Mouse (Mus musculus): ENCODE measurements around the gene Cd3g. TPM values are rescaled to one million over a fixed set of nuclear protein-coding genes. Genes with fewer than 3 reads are reported as not detected.

The Cd3g gene
- 0.22 and 0.23 TPM in 2 replicates for polyA plus RNA-seq (2015; fragmentation: Nextera tagmentation; extraction: Ambion mirVana)

DNA sequence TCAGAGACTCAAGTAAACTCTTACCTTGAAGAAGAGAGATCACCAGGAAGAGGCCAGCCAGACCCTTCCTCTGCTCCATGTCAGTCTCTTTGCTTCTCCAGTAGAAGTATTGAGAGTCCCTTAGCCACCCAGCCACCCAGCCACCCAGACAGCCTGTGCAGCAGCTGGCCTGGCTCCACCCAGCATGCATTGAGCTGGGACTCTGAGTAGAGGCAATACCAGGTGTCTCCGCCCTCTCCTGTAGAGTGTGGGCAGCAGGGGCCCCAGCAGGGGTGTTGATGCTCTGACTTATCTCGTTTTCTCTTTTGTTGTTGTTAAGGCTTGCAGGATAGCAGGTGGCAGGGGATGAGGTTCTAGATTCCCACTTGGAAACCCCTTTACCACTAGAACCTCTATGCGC, at the start of gene Cd3g:
TSS of gene Cd3g (minus strand) at position 190 of the 400 bp plus-strand sequence.
- ATAC-seq (ENCODE audit: insufficient read depth), result no peak; the same call in 1 of the 2 replicates

DNA sequence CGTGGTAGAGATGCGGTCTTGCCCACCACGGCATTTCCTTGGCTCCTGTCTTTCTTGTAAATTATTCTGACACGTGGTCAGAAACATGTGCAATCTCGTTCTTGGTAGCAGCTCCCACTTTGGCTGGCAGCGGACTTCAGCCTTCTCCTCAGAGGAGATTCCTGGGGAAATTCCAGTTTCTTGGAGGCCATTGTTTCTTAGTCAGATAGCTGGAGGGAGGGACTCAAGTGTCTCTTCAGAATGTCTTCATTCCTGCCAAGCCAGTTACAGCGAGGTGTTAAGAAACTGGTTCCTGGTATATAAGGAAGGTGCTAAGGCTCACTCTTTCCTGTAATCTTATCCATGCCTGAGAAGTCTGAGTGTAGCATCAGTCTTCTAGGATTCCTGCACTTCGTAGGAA, 47.1 kb upstream of the Cd3g start:
- WGBS (ENCODE audit: insufficient replicate concordance), result 40% methylated on average over 8 of the region's 8 CpGs
- ATAC-seq (ENCODE audit: insufficient read depth), result no peak
- Histone ChIP-seq H3K9ac (no peak overlapping the region), H3K4me2 (no peak overlapping the region), H3K9me3 (replicated peaks) (no peaks in the 10 kb centered on the region), H3K36me3 (replicated peaks) (no peaks in the 10 kb centered on the region), H3K4me3 (replicated peaks) (no peak overlapping the region), H3K27ac (replicated peaks) (no peak overlapping the region), H3K4me1 (replicated peaks) (0 out of 2 replicates have a peak, but pooled peaks cover 7% of the 10 kb centered on the region), H3K27me3 (peaks cover 37% of the 10 kb centered on the region)

More for the DNA sequence above, at the start of gene Cd3g:
- peaks cover 26% of the 10 kb centered on the region for H3K27me3 ChIP-seq
- WGBS (ENCODE audit: insufficient replicate concordance), result 48% methylated on average over 3 of the region's 3 CpGs
- H3K4me2 ChIP-seq, result no peak within 1 kb of the TSS
- H3K36me3 ChIP-seq (replicated peaks), result no peaks in the 10 kb centered on the region
- H3K9me3 ChIP-seq (replicated peaks), result no peaks in the 10 kb centered on the region
- H3K9ac ChIP-seq, result no peak within 1 kb of the TSS
- H3K27ac ChIP-seq (replicated peaks), result no peak within 1 kb of the TSS
- H3K4me3 ChIP-seq (replicated peaks), result no peak within 1 kb of the TSS
- H3K4me1 ChIP-seq (replicated peaks), result peaks cover 8% of the 10 kb centered on the region

DNA sequence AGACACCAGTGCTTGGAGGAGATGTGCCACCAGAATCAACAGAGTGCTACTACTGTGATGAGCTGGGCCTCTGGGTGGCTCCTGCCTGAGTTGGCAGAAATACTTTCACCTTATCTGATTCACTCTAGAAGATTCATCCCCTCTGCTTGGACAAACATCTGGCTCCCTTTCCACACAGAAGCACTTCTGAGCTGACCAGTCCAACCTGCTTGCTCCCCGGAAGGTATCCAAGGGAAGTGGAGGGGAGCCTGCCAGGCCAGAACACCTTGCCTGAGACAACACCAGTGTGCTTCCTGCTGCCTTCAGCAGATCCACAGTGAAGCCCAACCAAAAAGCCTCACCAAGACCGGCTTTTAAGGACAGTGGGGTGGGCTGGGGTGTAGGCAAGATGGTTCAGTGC, 44.0 kb upstream of the Cd3g start:
- Histone ChIP-seq H3K9ac (no peak overlapping the region), H3K27me3 (peaks cover 21% of the 10 kb centered on the region)
- WGBS (ENCODE audit: insufficient replicate concordance), result 42% methylated on average over 2 of the region's 2 CpGs

GRCm38 (mm10) chr9:45023638-45024037, 43.4 kb upstream of the Cd3g start:
- Histone ChIP-seq H3K4me3 (replicated peaks) (no peak overlapping the region), H3K4me2 (no peak overlapping the region), H3K4me1 (replicated peaks) (no peaks in the 10 kb centered on the region), H3K9me3 (replicated peaks) (no peaks in the 10 kb centered on the region), H3K36me3 (replicated peaks) (no peaks in the 10 kb centered on the region), H3K9ac (no peak overlapping the region), H3K27ac (replicated peaks) (no peak overlapping the region), H3K27me3 (peaks cover 16% of the 10 kb centered on the region)
- 42% methylated on average over 3 of the region's 3 CpGs for WGBS (ENCODE audit: insufficient replicate concordance)
- ATAC-seq (ENCODE audit: insufficient read depth), result no peak

More for the DNA sequence above, 44.0 kb upstream of the Cd3g start:
- ATAC-seq (ENCODE audit: insufficient read depth), result no peak
- Histone ChIP-seq H3K4me1 (replicated peaks) (0 out of 2 replicates have a peak, but pooled peaks cover 3% of the 10 kb centered on the region), H3K4me3 (replicated peaks) (no peak overlapping the region), H3K9me3 (replicated peaks) (no peaks in the 10 kb centered on the region), H3K36me3 (replicated peaks) (no peaks in the 10 kb centered on the region), H3K4me2 (no peak overlapping the region), H3K27ac (replicated peaks) (no peak overlapping the region)

GRCm38 (mm10) chr9:45022800-45023199, 42.6 kb upstream of the Cd3g start:
- no peak overlapping the region for H3K9ac ChIP-seq

DNA sequence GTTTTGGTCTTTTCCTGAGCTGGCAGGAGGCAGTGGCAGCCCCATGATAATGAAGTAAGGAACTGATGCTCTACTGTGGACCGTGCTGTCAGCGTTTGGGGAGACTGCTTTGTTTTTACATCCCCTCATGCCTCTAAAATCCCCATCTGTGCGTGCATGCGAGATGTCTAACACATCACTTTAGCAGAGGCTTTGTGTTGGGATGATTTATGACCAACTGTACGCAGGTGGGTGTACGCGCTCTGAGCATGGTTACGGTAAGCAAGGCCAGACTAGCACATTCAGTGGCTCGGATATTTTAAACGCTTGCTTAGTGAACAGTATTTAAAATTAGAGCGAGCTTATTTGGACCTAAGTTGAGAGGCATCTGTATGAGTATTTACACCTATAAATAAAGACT, 37.8 kb upstream of the Cd3g start:
- Histone ChIP-seq H3K27ac (replicated peaks) (no peak overlapping the region), H3K27me3 (0 out of 2 replicates have a peak, but pooled peaks cover 3% of the 10 kb centered on the region), H3K4me1 (replicated peaks) (no peaks in the 10 kb centered on the region), H3K9ac (no peak overlapping the region), H3K4me2 (no peak overlapping the region), H3K9me3 (replicated peaks) (no peaks in the 10 kb centered on the region), H3K36me3 (replicated peaks) (no peaks in the 10 kb centered on the region), H3K4me3 (replicated peaks) (no peak overlapping the region)
- ATAC-seq (ENCODE audit: insufficient read depth), result no peak
- WGBS (ENCODE audit: insufficient replicate concordance), result 72% methylated on average over 11 of the region's 11 CpGs

More at GRCm38 (mm10) chr9:45022800-45023199, 42.6 kb upstream of the Cd3g start:
- H3K4me1 ChIP-seq (replicated peaks), result no peaks in the 10 kb centered on the region
- H3K27me3 ChIP-seq, result peaks cover 11% of the 10 kb centered on the region
- 8% methylated on average over 3 of the region's 3 CpGs for WGBS (ENCODE audit: insufficient replicate concordance)
- H3K9me3 ChIP-seq (replicated peaks), result no peaks in the 10 kb centered on the region
- H3K27ac ChIP-seq (replicated peaks), result no peak overlapping the region
- H3K4me3 ChIP-seq (replicated peaks), result no peak overlapping the region
- H3K36me3 ChIP-seq (replicated peaks), result no peaks in the 10 kb centered on the region
- ATAC-seq (ENCODE audit: insufficient read depth), result no peak
- H3K4me2 ChIP-seq, result no peak overlapping the region

GRCm38 (mm10) chr9:45015841-45016240, 35.6 kb upstream of the Cd3g start:
- Histone ChIP-seq H3K4me2 (no peak overlapping the region), H3K4me1 (replicated peaks) (no peaks in the 10 kb centered on the region), H3K9me3 (replicated peaks) (no peaks in the 10 kb centered on the region), H3K27me3 (0 out of 2 replicates have a peak, but pooled peaks cover 5% of the 10 kb centered on the region), H3K36me3 (replicated peaks) (no peaks in the 10 kb centered on the region), H3K4me3 (replicated peaks) (no peak overlapping the region), H3K9ac (no peak overlapping the region), H3K27ac (replicated peaks) (no peak overlapping the region)
- 46% methylated on average over 3 of the region's 3 CpGs for WGBS (ENCODE audit: insufficient replicate concordance)
- ATAC-seq (ENCODE audit: insufficient read depth), result no peak

- no peak for ATAC-seq (ENCODE audit: insufficient read depth)
- H3K4me2 ChIP-seq, result no peak overlapping the region
- no peaks in the 10 kb centered on the region for H3K36me3 ChIP-seq (replicated peaks)
- H3K27ac ChIP-seq (replicated peaks), result no peak overlapping the region
- H3K27me3 ChIP-seq, result 0 out of 2 replicates have a peak, but pooled peaks cover 5% of the 10 kb centered on the region
- 36% methylated on average over 2 of the region's 2 CpGs for WGBS (ENCODE audit: insufficient replicate concordance)
- no peaks in the 10 kb centered on the region for H3K4me1 ChIP-seq (replicated peaks)
- no peak overlapping the region for H3K4me3 ChIP-seq (replicated peaks)
- H3K9ac ChIP-seq, result no peak overlapping the region
- H3K9me3 ChIP-seq (replicated peaks), result no peaks in the 10 kb centered on the region
Observed at GRCm38 (mm10) chr9:45014879-45015278, 34.6 kb upstream of the Cd3g start.

GRCm38 (mm10) chr9:45011291-45011690, 31.1 kb upstream of the Cd3g start:
- Histone ChIP-seq H3K27me3 (peaks cover 6% of the 10 kb centered on the region; the same call in 1 of the 2 replicates), H3K36me3 (replicated peaks) (no peaks in the 10 kb centered on the region), H3K4me1 (replicated peaks) (no peaks in the 10 kb centered on the region), H3K9me3 (replicated peaks) (no peaks in the 10 kb centered on the region), H3K27ac (replicated peaks) (no peak overlapping the region), H3K4me2 (no peak overlapping the region), H3K9ac (no peak overlapping the region), H3K4me3 (replicated peaks) (no peak overlapping the region)
- ATAC-seq (ENCODE audit: insufficient read depth), result no peak
- 40% methylated on average over 6 of the region's 6 CpGs for WGBS (ENCODE audit: insufficient replicate concordance)

- Histone ChIP-seq H3K4me3 (replicated peaks) (no peak overlapping the region), H3K9me3 (replicated peaks) (no peaks in the 10 kb centered on the region), H3K27ac (replicated peaks) (no peak overlapping the region), H3K9ac (no peak overlapping the region), H3K4me1 (replicated peaks) (no peaks in the 10 kb centered on the region), H3K4me2 (no peak overlapping the region), H3K27me3 (peaks cover 6% of the 10 kb centered on the region; the same call in 1 of the 2 replicates), H3K36me3 (replicated peaks) (no peaks in the 10 kb centered on the region)
- 34% methylated on average over 4 of the region's 4 CpGs for WGBS (ENCODE audit: insufficient replicate concordance)
- ATAC-seq (ENCODE audit: insufficient read depth), result no peak
Observed at GRCm38 (mm10) chr9:45010461-45010860, 30.2 kb upstream of the Cd3g start.

DNA sequence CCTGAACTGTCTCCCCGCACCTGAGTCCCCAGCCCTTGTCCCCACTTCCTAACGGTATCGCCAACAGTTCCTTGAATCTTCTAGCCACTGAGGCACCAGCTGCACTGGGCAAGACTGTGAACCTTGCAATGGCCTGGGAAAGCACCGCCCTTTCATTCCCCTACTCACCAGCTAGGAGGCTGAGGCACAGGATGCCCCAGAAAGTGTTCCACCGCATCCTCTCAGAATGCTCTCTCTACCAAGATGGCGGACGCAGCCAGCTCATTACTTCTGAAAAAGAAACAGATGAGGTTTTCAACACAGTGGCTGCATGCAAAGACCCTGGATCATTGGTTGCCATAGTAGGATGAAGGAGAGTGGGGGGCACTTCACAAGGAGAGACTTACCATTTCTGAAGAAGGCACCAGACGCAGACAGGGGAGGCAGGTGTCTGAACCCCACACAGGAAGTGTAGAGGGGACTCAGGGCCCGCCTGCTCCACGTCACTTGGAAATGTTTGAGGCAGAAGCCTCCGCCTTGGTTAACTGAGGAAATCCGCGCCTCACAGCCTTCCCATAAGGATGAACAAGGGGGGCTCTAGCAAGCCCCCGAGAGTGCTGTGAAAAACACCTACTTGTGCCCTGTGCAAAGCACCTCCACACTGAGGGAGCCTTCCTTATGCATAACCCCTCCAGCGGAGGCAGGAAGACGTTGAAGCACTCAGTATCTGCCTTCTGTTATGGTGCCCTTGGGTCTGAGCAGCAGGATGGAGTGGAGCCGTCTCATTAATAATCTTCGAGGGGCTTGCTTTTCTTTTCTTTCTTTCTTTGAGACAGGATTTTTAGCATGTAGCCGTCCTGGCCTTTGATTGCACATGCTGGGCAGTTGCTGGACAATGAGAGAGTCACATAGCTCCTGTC, 29.2 kb upstream of the Cd3g start, which contains the start of gene Cd3e:
TSS of gene Cd3e (minus strand) at position 448 of the 899 bp plus-strand sequence.
- no peak within 1 kb of the TSS for H3K4me2 ChIP-seq
- H3K27me3 ChIP-seq, result peaks cover 6% of the 10 kb centered on the region; the same call in 1 of the 2 replicates
- no peak for ATAC-seq (ENCODE audit: insufficient read depth)
- no peak within 1 kb of the TSS for H3K27ac ChIP-seq (replicated peaks)
- no peaks in the 10 kb centered on the region for H3K36me3 ChIP-seq (replicated peaks)
- H3K9ac ChIP-seq, result no peak within 1 kb of the TSS
- 72% methylated on average over 19 of the region's 19 CpGs for WGBS (ENCODE audit: insufficient replicate concordance)
- H3K4me3 ChIP-seq (replicated peaks), result no peak within 1 kb of the TSS
- H3K4me1 ChIP-seq (replicated peaks), result no peaks in the 10 kb centered on the region
- H3K9me3 ChIP-seq (replicated peaks), result no peaks in the 10 kb centered on the region
